Mouse (Mus musculus) heart, postnatal 0 days (tissue): ENCODE data around the gene Arap1. TPM values are rescaled to one million over a fixed set of nuclear protein-coding genes. Genes with fewer than 3 reads are reported as not detected.

ENCODE experiments used
- ATAC-seq: fragments of 200-750 bp; cut with Nextera tagmentation; 2 replicates; pipeline ENCODE4 v1.8.0; 2017; ENCODE audit warnings: low read depth, moderate number of reproducible peaks, moderate library complexity; ENCODE audit not compliant: insufficient read depth
- DNase-seq: peaks from one replicate; pipeline ENCODE4 v3.0.0-alpha.2; 2016; ENCODE audit warnings: low spot score
- H3K27ac ChIP-seq: fragments of 300-500 bp; sonication (generic); 2 replicates; pipeline ENCODE4 v1.5.1; 2014; ENCODE audit warnings: low read depth, mild to moderate bottlenecking
- H3K27me3 ChIP-seq: fragments of 300-500 bp; sonication (generic); 2 replicates; pipeline ENCODE4 v1.6.1; 2014; ENCODE audit warnings: low read length, mixed read lengths; ENCODE audit not compliant: control insufficient read depth, insufficient read depth
- H3K36me3 ChIP-seq: fragments of 300-500 bp; sonication (generic); replicated peaks from 2 replicates; pipeline ENCODE4 v1.6.1; 2014; ENCODE audit warnings: low read length, mixed read lengths; ENCODE audit not compliant: control insufficient read depth, insufficient read depth
- H3K4me1 ChIP-seq: fragments of 300-500 bp; sonication (generic); 2 replicates; pipeline ENCODE4 v1.6.1; 2014; ENCODE audit warnings: antibody characterized with exemption; ENCODE audit not compliant: control insufficient read depth, insufficient read depth
- H3K4me2 ChIP-seq: fragments of 300-500 bp; sonication (generic); 2 replicates; pipeline ENCODE4 v1.6.1; 2014; ENCODE audit warnings: low read depth, mild to moderate bottlenecking, low read length, moderate library complexity
- H3K4me3 ChIP-seq: fragments of 300-500 bp; sonication (generic); 2 replicates; pipeline ENCODE4 v1.5.1; 2014; ENCODE audit warnings: low read depth, low read length
- H3K9ac ChIP-seq: fragments of 300-500 bp; sonication (generic); replicated peaks from 2 replicates; pipeline ENCODE4 v1.6.1; 2014; ENCODE audit warnings: low read depth, low read length, mixed read lengths
- H3K9me3 ChIP-seq: fragments of 300-500 bp; sonication (generic); replicated peaks from 2 replicates; pipeline ENCODE4 v1.6.1; 2016; ENCODE audit warnings: low read length; ENCODE audit not compliant: control insufficient read depth
- CTCF ChIP-seq: IDR thresholded peaks from 2 replicates; pipeline ENCODE4 v1.5.1; 2016; ENCODE audit warnings: antibody characterized with exemption, control low read depth, low read depth
- EP300 ChIP-seq: IDR thresholded peaks from 2 replicates; pipeline ENCODE4 v1.6.1; 2016; ENCODE audit warnings: antibody characterized with exemption, low read depth
- WGBS: fragments of 180-500 bp; shearing (Covaris S2); extraction: QIAGEN DNeasy Blood & Tissue Kit; methylation state at CpG from one replicate; pipeline ENCODE4 v1.1.7; 2014; 5-methylcytosine and 5-hydroxymethylcytosine counted together
- polyA plus RNA-seq: library from polyadenylated mRNA; unstranded; fragments of >200 nt; fragmentation: Nextera tagmentation; extraction: Ambion mirVana; gene quantifications from 2 replicates; pipeline ENCODE4 v1.2.1, GENCODE M21; 2015
- total RNA-seq: library from RNA; depleted of rRNA; stranded (reverse); fragments of >200 nt; gene quantifications from 2 replicates; pipeline ENCODE4 v1.2.3, GENCODE M21; 2014; ENCODE audit warnings: low replicate concordance

Arap1 gene
- total and polyA plus RNA-seq, 2 experiments from 2014 or later, result 18.6 to 101 TPM

DNA sequence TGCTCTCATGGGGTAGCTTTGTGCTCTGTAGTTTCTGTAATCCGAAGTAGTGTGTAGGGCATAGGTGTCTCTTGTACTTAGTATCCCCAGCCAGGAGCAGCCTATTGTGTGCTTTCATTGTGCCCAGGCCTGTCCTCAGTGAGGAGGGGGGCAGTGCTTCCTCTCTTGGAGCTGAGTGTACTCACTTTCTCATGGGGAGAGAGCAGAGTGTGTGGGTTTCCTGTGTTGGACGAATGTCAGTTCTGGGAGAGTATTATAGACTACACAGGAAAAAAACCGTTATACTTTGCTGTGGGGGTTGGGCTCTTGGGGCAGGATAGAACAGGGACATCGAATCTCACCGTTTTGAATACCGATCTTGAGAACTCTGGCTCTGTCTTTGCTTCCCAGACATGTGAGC is 6.5 kb upstream of the Arap1 start:
- DNase-seq (no peak), ATAC-seq (no peak)
- Histone ChIP-seq H3K9me3 (no peaks in the 10 kb centered on the region), H3K27ac (no peak overlapping the region), H3K36me3 (no peaks in the 10 kb centered on the region), H3K4me2 (no peak overlapping the region), H3K4me3 (no peak overlapping the region), H3K9ac (no peak overlapping the region), H3K4me1 (peaks cover 15% of the 10 kb centered on the region), H3K27me3 (0 out of 2 replicates have a peak, but pooled peaks cover 5% of the 10 kb centered on the region)
- TF ChIP-seq CTCF, result no peak
- no peak for TF ChIP-seq EP300
- WGBS, result 54% methylated on average over 6 of the region's 6 CpGs

DNA sequence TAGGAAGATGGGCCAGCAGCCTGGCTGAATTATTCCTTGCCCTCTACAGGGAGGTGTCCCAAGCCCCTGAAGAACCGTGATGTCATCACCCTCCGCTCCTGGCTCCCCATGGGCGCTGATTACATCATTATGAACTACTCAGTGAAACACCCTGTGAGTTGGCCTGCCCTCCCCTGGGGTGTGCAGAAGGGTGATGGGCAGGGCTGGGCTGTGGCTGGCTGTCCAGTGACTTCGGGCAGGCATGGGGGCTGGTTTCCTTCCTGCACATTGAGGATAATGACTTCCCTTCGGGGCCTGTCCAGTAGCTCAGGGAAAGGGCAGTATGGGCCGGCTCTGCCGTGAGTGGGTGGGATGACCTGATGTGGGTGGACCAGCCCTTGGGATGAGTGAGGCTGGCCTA is 4.7 kb upstream of the Arap1 start:
- peak; percentile 35; the same call in 1 of the 2 replicates for ATAC-seq
- no peak for TF ChIP-seq EP300
- no peak for TF ChIP-seq CTCF

DNA sequence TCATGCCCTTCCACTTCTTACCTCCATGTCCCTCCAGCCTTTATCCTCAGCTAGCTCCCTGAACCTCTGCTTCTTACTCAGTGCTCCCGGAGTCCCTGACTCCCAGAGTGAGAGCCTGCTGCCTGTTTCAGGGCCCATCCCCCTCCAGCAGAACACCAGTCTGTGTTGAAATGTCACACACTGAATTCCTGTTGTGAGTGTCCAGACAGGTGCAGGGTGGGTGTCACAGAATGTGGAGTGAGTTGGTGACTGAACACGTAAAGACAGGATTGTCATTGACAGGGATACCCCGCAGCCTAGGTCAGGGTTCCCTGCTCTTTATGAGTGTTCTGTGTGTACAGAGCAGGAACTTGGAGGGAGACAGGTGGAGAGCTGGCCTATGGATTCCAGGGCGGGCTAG is 3.0 kb upstream of the Arap1 start:
- Histone ChIP-seq H3K4me1 (peaks cover 21% of the 10 kb centered on the region), H3K4me3 (no peak overlapping the region)
- 46% methylated on average over 4 of the region's 4 CpGs for WGBS

More for the DNA sequence above, 4.7 kb upstream of the Arap1 start:
- H3K36me3 ChIP-seq, result no peaks in the 10 kb centered on the region
- H3K4me3 ChIP-seq, result no peak overlapping the region
- no peak for DNase-seq
- no peak overlapping the region for H3K9ac ChIP-seq
- 0 out of 2 replicates have a peak, but pooled peaks cover 5% of the 10 kb centered on the region for H3K27me3 ChIP-seq
- peaks cover 21% of the 10 kb centered on the region for H3K4me1 ChIP-seq
- no peaks in the 10 kb centered on the region for H3K9me3 ChIP-seq
- no peak overlapping the region for H3K27ac ChIP-seq
- no peak overlapping the region for H3K4me2 ChIP-seq
- WGBS, result 60% methylated on average over 7 of the region's 7 CpGs

DNA sequence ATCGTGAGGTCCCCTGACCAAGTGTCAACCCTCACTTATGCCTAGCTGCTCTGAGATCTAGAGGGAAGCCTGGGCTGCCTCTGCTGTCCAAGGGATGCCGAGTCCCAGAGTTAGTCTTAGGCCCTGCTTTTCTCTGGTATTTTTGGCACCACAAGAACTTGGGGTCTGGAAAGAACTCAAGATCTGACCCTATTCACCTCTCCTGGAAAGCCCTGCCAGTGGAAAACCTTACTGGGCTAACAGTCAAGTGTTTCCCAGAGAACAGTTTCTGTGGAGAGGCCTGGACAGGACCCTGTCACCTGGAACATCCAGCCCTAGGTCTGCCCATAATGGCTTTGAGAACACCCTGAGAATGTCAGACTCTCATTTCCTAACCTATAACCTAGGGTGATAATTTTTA is 876 bp upstream of the Arap1 start:
- TF ChIP-seq EP300 (no peak), CTCF (no peak)
- no peak overlapping the region for H3K27ac ChIP-seq
- H3K9ac ChIP-seq, result no peak overlapping the region
- peaks cover 18% of the 10 kb centered on the region; the same call in 1 of the 2 replicates for H3K27me3 ChIP-seq
- H3K36me3 ChIP-seq, result no peaks in the 10 kb centered on the region
- DNase-seq (no peak), ATAC-seq (no peak)
- no peak overlapping the region for H3K4me3 ChIP-seq
- no peak overlapping the region for H3K4me2 ChIP-seq
- peaks cover 21% of the 10 kb centered on the region for H3K4me1 ChIP-seq
- H3K9me3 ChIP-seq, result no peaks in the 10 kb centered on the region
- WGBS, result 82% methylated on average over 2 of the region's 2 CpGs

More for the DNA sequence above, 3.0 kb upstream of the Arap1 start:
- TF ChIP-seq CTCF (no peak), EP300 (no peak)
- ATAC-seq, result no peak; the same call in 1 of the 2 replicates
- no peak overlapping the region for H3K27ac ChIP-seq
- H3K27me3 ChIP-seq, result peaks cover 14% of the 10 kb centered on the region; the same call in 1 of the 2 replicates
- H3K36me3 ChIP-seq, result no peaks in the 10 kb centered on the region
- no peaks in the 10 kb centered on the region for H3K9me3 ChIP-seq
- no peak for DNase-seq
- no peak overlapping the region for H3K9ac ChIP-seq
- H3K4me2 ChIP-seq, result no peak overlapping the region

DNA sequence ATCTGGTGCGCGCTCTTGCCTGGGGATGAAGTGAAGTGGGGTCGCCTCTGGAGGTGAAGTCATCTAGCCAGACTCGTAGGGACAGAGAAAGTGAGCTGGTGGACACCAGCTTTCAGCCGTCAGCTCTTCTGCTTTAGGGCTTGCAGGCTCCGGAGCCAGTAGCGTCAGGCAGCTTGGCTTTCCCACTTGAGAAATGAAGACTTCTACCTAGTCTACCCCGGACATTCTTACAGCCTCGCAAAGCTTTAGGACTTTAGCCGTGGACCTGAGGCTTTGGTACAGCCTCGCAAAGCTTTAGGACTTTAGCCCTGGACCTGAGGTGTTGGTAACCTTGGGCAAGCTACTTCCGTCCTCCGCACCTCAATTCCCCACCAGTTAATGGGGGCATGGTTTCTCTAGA is 445 bp downstream of the Arap1 start:
- Histone ChIP-seq H3K4me3 (peak overlapping the region; percentile 67), H3K9me3 (no peaks in the 10 kb centered on the region), H3K27me3 (peaks cover 18% of the 10 kb centered on the region; the same call in 1 of the 2 replicates), H3K4me2 (peak overlapping the region; percentile 97), H3K36me3 (no peaks in the 10 kb centered on the region), H3K4me1 (peaks cover 10% of the 10 kb centered on the region), H3K9ac (peak overlapping the region; percentile 51; the same call in 1 of the 2 replicates), H3K27ac (no peak overlapping the region)
- DNase-seq (no peak), ATAC-seq (no peak)
- 4% methylated on average over 13 of the region's 13 CpGs for WGBS
- TF ChIP-seq CTCF (no peak), EP300 (no peak)

DNA sequence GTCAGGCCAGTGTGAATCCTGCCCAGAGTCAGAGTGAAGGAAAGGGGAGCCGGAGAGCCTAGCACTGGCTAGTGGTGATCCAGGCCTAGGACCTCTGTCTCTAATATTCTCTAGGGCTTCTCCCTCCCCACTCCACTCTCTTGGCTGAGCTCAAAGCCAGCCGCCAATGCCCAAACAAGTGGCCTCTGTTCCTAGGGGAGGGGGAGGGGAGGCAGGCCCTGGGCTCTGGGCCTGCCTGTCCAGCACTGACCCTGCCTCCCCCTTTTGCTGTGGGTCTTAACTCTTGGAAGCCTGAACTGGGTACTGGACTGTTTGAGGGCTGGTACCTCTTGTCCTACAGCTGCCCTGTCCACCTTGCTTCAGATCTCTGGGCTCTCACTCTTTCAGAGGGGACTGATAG is 2.0 kb downstream of the Arap1 start:
- Histone ChIP-seq H3K27me3 (peaks cover 18% of the 10 kb centered on the region; the same call in 1 of the 2 replicates), H3K36me3 (no peaks in the 10 kb centered on the region), H3K4me3 (no peak overlapping the region), H3K9me3 (no peaks in the 10 kb centered on the region), H3K9ac (no peak overlapping the region), H3K4me2 (no peak overlapping the region), H3K4me1 (peaks cover 7% of the 10 kb centered on the region), H3K27ac (no peak overlapping the region)
- TF ChIP-seq CTCF, result no peak
- no peak for TF ChIP-seq EP300
- DNase-seq (no peak), ATAC-seq (no peak)
- WGBS, result 75% methylated on average over 2 of the region's 2 CpGs
